Mouse (Mus musculus): ENCODE results near the gene Itgb4. TPM values are rescaled to one million over a fixed set of nuclear protein-coding genes. Genes with fewer than 3 reads are reported as not detected.

Itgb4 gene
- polyA plus RNA-seq, 1 experiment = 133 TPM

- Histone ChIP-seq H3K27me3 (ENCODE audit: control insufficient read depth, insufficient read depth, low read length) (no peaks in the 10 kb centered on the region), H3K4me3 (ENCODE audit: low read depth, low read length) (no peak within 1 kb of the TSS), H3K27ac (ENCODE audit: insufficient read depth, low read depth, low read length) (no peak within 1 kb of the TSS), H3K36me3 (ENCODE audit: control insufficient read depth, insufficient read depth, low read length) (peaks cover 6% of the 10 kb centered on the region), H3K4me1 (ENCODE audit: control insufficient read depth, insufficient read depth, insufficient read length, low read length) (peaks cover 3% of the 10 kb centered on the region; the same call in 1 of the 2 replicates)
- TF ChIP-seq CTCF (IDR thresholded peaks at IDR 0.05; ENCODE audit: extremely low read depth, insufficient read length, insufficient replicate concordance, low read depth, low read length) (no peak), POLR2A (IDR thresholded peaks at IDR 0.05; ENCODE audit: low read depth, low read length) (no peak)
- 83% methylated on average over 4 of the region's 4 CpGs for WGBS
Measured at GRCm38 (mm10) chr11:116027756-116028155, 53.2 kb downstream of the Itgb4 start, which contains the start of gene H3f3b. Gene H3f3b, minus strand, starts transcription at chr11:116027962.

GRCm38 (mm10) chr11:116028177-116028865, 53.8 kb downstream of the Itgb4 start:
- H3K4me3 ChIP-seq (ENCODE audit: low read depth, low read length) = no peak overlapping the region
- peaks cover 4% of the 10 kb centered on the region for H3K36me3 ChIP-seq (ENCODE audit: control insufficient read depth, insufficient read depth, low read length)
- no peaks in the 10 kb centered on the region for H3K27me3 ChIP-seq (ENCODE audit: control insufficient read depth, insufficient read depth, low read length)
- no peak overlapping the region for H3K27ac ChIP-seq (ENCODE audit: insufficient read depth, low read depth, low read length)
- WGBS = 88% methylated on average over 9 of the region's 9 CpGs
- H3K4me1 ChIP-seq (ENCODE audit: control insufficient read depth, insufficient read depth, insufficient read length, low read length) = peaks cover 3% of the 10 kb centered on the region; the same call in 1 of the 2 replicates
- TF ChIP-seq POLR2A (IDR thresholded peaks at IDR 0.05; ENCODE audit: low read depth, low read length) = no peak
- no peak for TF ChIP-seq CTCF (IDR thresholded peaks at IDR 0.05; ENCODE audit: extremely low read depth, insufficient read length, insufficient replicate concordance, low read depth, low read length)

- peaks cover 3% of the 10 kb centered on the region; the same call in 1 of the 2 replicates for H3K4me1 ChIP-seq (ENCODE audit: control insufficient read depth, insufficient read depth, insufficient read length, low read length)
- no peaks in the 10 kb centered on the region for H3K36me3 ChIP-seq (ENCODE audit: control insufficient read depth, insufficient read depth, low read length)
- TF ChIP-seq POLR2A (IDR thresholded peaks at IDR 0.05; ENCODE audit: low read depth, low read length) (no peak), CTCF (IDR thresholded peaks at IDR 0.05; ENCODE audit: extremely low read depth, insufficient read length, insufficient replicate concordance, low read depth, low read length) (no peak)
- H3K27me3 ChIP-seq (ENCODE audit: control insufficient read depth, insufficient read depth, low read length) = no peaks in the 10 kb centered on the region
- WGBS = 78% methylated on average over 6 of the region's 6 CpGs
- peak overlapping the region; percentile 68 for H3K27ac ChIP-seq (ENCODE audit: insufficient read depth, low read depth, low read length)
- peak overlapping the region; percentile 55; the same call in 1 of the 2 replicates for H3K4me3 ChIP-seq (ENCODE audit: low read depth, low read length)
Measured at GRCm38 (mm10) chr11:116029086-116029865, 54.8 kb downstream of the Itgb4 start.

- no peak for TF ChIP-seq CTCF (IDR thresholded peaks at IDR 0.05; ENCODE audit: extremely low read depth, insufficient read length, insufficient replicate concordance, low read depth, low read length)
- TF ChIP-seq POLR2A (IDR thresholded peaks at IDR 0.05; ENCODE audit: low read depth, low read length) = peak; percentile 84
- no peaks in the 10 kb centered on the region for H3K36me3 ChIP-seq (ENCODE audit: control insufficient read depth, insufficient read depth, low read length)
- peak within 1 kb of the TSS; percentile 76 for H3K4me3 ChIP-seq (ENCODE audit: low read depth, low read length)
- no peaks in the 10 kb centered on the region for H3K27me3 ChIP-seq (ENCODE audit: control insufficient read depth, insufficient read depth, low read length)
- peak within 1 kb of the TSS; percentile 93 for H3K27ac ChIP-seq (ENCODE audit: insufficient read depth, low read depth, low read length)
- peaks cover 3% of the 10 kb centered on the region; the same call in 1 of the 2 replicates for H3K4me1 ChIP-seq (ENCODE audit: control insufficient read depth, insufficient read depth, insufficient read length, low read length)
- under 1% methylated on average over 67 of the region's 67 CpGs for WGBS
Measured at GRCm38 (mm10) chr11:116030088-116030897, 55.8 kb downstream of the Itgb4 start, which contains the start of gene Unk. Gene Unk, plus strand, starts transcription at chr11:116030322.

GRCm38 (mm10) chr11:116030898-116031845, 56.7 kb downstream of the Itgb4 start:
- Histone ChIP-seq H3K4me3 (ENCODE audit: low read depth, low read length) (peak overlapping the region; percentile 76), H3K36me3 (ENCODE audit: control insufficient read depth, insufficient read depth, low read length) (no peaks in the 10 kb centered on the region), H3K27me3 (ENCODE audit: control insufficient read depth, insufficient read depth, low read length) (no peaks in the 10 kb centered on the region), H3K27ac (ENCODE audit: insufficient read depth, low read depth, low read length) (peak overlapping the region; percentile 93), H3K4me1 (ENCODE audit: control insufficient read depth, insufficient read depth, insufficient read length, low read length) (peaks cover 3% of the 10 kb centered on the region; the same call in 1 of the 2 replicates)
- TF ChIP-seq CTCF (IDR thresholded peaks at IDR 0.05; ENCODE audit: extremely low read depth, insufficient read length, insufficient replicate concordance, low read depth, low read length) (no peak), POLR2A (IDR thresholded peaks at IDR 0.05; ENCODE audit: low read depth, low read length) (no peak)
- WGBS = 23% methylated on average over 14 of the region's 14 CpGs

- Histone ChIP-seq H3K36me3 (ENCODE audit: control insufficient read depth, insufficient read depth, low read length) (peaks cover 4% of the 10 kb centered on the region; the same call in 1 of the 2 replicates), H3K4me1 (ENCODE audit: control insufficient read depth, insufficient read depth, insufficient read length, low read length) (peaks cover 3% of the 10 kb centered on the region; the same call in 1 of the 2 replicates), H3K4me3 (ENCODE audit: low read depth, low read length) (no peak overlapping the region), H3K27me3 (ENCODE audit: control insufficient read depth, insufficient read depth, low read length) (no peaks in the 10 kb centered on the region), H3K27ac (ENCODE audit: insufficient read depth, low read depth, low read length) (no peak overlapping the region)
- TF ChIP-seq POLR2A (IDR thresholded peaks at IDR 0.05; ENCODE audit: low read depth, low read length) = no peak
- no peak for TF ChIP-seq CTCF (IDR thresholded peaks at IDR 0.05; ENCODE audit: extremely low read depth, insufficient read length, insufficient replicate concordance, low read depth, low read length)
- 87% methylated on average over 6 of the region's 6 CpGs for WGBS
Measured at GRCm38 (mm10) chr11:116034584-116034983, 60.1 kb downstream of the Itgb4 start.
